Mouse (Mus musculus) adrenal gland, adult (tissue): ENCODE data around the gene Gm21748.
"Not testable (repeated sequence)": the region's sequence is repeated elsewhere in the genome, so short reads cannot be mapped to it uniquely, and the experiment has no call there.

Source experiments
- DNase-seq, 2 experiments: peaks; one replicate each; pipeline ENCODE4 v3.0.0; 2022 to 2023; ENCODE audit warnings: low spot score in 1 of 2; ENCODE audit not compliant: inconsistent age in 2 of 2

Gm21748 gene

DNA sequence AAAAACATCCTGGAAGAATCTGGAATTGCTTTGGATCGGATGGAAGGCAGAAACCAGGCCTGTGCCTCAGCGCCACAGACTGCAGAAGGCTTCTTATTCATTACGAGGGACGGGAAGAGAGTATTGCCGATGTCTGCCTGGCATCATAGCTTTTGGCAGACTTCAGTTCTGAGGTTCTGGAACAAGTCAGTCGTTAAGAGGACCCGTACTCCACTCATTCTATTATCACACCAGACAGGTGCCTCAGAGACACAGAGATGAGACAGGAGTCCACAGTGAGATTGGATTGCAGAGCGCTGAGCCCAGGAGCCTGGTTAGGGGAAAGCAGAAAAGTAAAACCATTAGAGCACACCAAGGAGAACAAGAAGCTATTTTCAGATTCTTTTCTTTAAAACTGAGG, at the start of gene Gm21748:
TSS of gene Gm21748 (minus strand) at position 101 of the 400 bp plus-strand sequence.
- DNase-seq = not testable (repeated sequence)
